Mouse (Mus musculus) E14TG2a.4 (cell line): Measurements from ENCODE around the gene Nudc.

Experiments used
- CTCF ChIP-seq: conservative IDR thresholded peaks from 2 replicates; pipeline ENCODE4 v1.5.1; 2014; ENCODE audit warnings: low read length
- NANOG ChIP-seq: IDR thresholded peaks from 2 replicates; pipeline ENCODE4 v1.6.1; 2014; ENCODE audit warnings: borderline replicate concordance, low read length, mixed read lengths
- POU5F1 ChIP-seq: IDR thresholded peaks from 2 replicates; pipeline ENCODE4 v1.6.1; 2014; ENCODE audit warnings: low read length, borderline replicate concordance

GRCm38 (mm10) chr4:133511050-133511449 is 34.7 kb downstream of the Nudc start:
- no peak for TF ChIP-seq CTCF
- TF ChIP-seq POU5F1 = no peak
- no peak for TF ChIP-seq NANOG
